Mouse (Mus musculus) forebrain, embryonic 14.5 days (tissue): ENCODE measurements around the gene Gtf2h2. TPM values are rescaled to one million over a fixed set of nuclear protein-coding genes. Genes with fewer than 3 reads are reported as not detected.
"Not testable (repeated sequence)": the region's sequence is repeated elsewhere in the genome, so short reads cannot be mapped to it uniquely, and the experiment has no call there.

ENCODE experiments used
- ATAC-seq: fragments of 200-750 bp; cut with Nextera tagmentation; 2 replicates; pipeline ENCODE4 v1.8.0; 2017; ENCODE audit warnings: mild to moderate bottlenecking, moderate library complexity
- DNase-seq: peaks from one replicate; pipeline ENCODE4 v3.0.0-alpha.2; 2015; ENCODE audit warnings: low spot score
- H3K27ac ChIP-seq: fragments of 300-500 bp; sonication (generic); 2 replicates; pipeline ENCODE4 v1.5.1; 2014; ENCODE audit warnings: low read depth, mild to moderate bottlenecking, control low read depth, low read length, moderate library complexity
- H3K27me3 ChIP-seq: fragments of 300-500 bp; sonication (generic); replicated peaks from 2 replicates; pipeline ENCODE4 v1.6.1; 2014; ENCODE audit warnings: low read length, control low read depth, mixed read lengths; ENCODE audit not compliant: control insufficient read depth, insufficient read depth
- H3K36me3 ChIP-seq: fragments of 300-500 bp; sonication (generic); 2 replicates; pipeline ENCODE4 v1.6.1; 2014; ENCODE audit warnings: low read length, control low read depth; ENCODE audit not compliant: control insufficient read depth, insufficient read depth
- H3K4me1 ChIP-seq: fragments of 300-500 bp; sonication (generic); 2 replicates; pipeline ENCODE4 v1.6.1; 2014; ENCODE audit warnings: antibody characterized with exemption, low read length, control low read depth; ENCODE audit not compliant: control insufficient read depth, insufficient read depth
- H3K4me2 ChIP-seq: fragments of 300-500 bp; sonication (generic); 2 replicates; pipeline ENCODE4 v1.6.1; 2014; ENCODE audit warnings: mild to moderate bottlenecking, control low read depth, low read length
- H3K4me3 ChIP-seq: fragments of 300-500 bp; sonication (generic); 2 replicates; pipeline ENCODE4 v1.5.1; 2014; ENCODE audit warnings: low read depth, low read length, control low read depth
- H3K9ac ChIP-seq: fragments of 300-500 bp; sonication (generic); 2 replicates; pipeline ENCODE4 v1.6.1; 2014; ENCODE audit warnings: mild to moderate bottlenecking, low read length, control low read depth, moderate library complexity
- H3K9me3 ChIP-seq: fragments of 300-500 bp; sonication (generic); replicated peaks from 2 replicates; pipeline ENCODE4 v1.6.1; 2016; ENCODE audit warnings: low read length, control low read depth, mixed read lengths; ENCODE audit not compliant: control insufficient read depth
- WGBS: fragments of 180-500 bp; shearing (Covaris S2); extraction: QIAGEN DNeasy Blood & Tissue Kit; methylation state at CpG from one replicate; pipeline ENCODE4 v1.1.7; 2014; 5-methylcytosine and 5-hydroxymethylcytosine counted together
- polyA plus RNA-seq: library from polyadenylated mRNA; unstranded; fragments of >200 nt; fragmentation: Nextera tagmentation; extraction: Ambion mirVana; gene quantifications from 2 replicates; pipeline ENCODE4 v1.2.1, GENCODE M21; 2014

Gene Gtf2h2
- polyA plus RNA-seq, 1 experiment from 2014 or later = 63.0 TPM

DNA sequence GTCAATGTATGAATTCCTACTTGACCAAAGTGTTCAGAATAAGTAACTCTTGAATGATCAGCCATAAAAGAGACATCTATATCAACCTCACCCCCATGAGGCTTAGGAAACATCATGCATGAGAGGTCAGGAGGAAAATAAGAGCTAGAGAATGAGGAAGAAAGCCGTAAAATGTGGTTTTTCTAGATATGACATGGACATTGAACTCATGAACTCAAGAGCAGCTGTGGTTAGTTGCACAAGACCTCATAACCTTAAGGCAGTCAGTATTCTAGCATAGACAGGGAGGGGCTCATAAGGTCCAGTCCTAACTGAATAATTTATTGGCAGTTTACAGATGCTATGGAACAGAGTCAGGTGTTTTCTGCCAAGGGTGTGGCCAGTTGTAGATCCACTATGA lies 42.9 kb downstream of the Gtf2h2 start:
- H3K36me3 ChIP-seq = no peaks in the 10 kb centered on the region
- WGBS = 83% methylated on average over 1 of the region's 1 CpGs
- no peak overlapping the region for H3K27ac ChIP-seq
- no peaks in the 10 kb centered on the region for H3K27me3 ChIP-seq
- ATAC-seq (no peak), DNase-seq (no peak)
- H3K9ac ChIP-seq = no peak overlapping the region
- H3K4me2 ChIP-seq = no peak overlapping the region
- H3K4me1 ChIP-seq = no peaks in the 10 kb centered on the region
- H3K9me3 ChIP-seq = no peaks in the 10 kb centered on the region
- no peak overlapping the region for H3K4me3 ChIP-seq

DNA sequence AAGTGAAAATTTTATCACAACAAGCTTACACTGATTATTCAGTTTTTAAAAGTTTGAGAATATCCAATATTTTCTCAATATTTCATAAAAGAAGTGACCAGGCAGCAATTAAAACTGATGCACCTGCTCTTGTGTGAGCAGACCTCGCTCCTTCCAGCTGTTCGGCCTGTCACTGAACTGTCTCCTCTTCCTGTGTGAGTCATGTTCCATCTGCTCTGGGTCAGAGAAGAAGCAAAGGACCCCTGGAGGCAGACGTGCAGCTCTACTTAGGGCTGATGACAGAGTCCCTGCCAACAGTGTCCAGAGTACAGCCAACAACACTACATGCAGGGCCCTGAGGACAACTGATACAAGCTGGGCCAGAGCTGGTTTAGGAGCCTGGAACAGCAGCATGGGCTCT lies 52.3 kb downstream of the Gtf2h2 start:
- H3K9ac ChIP-seq = no peak overlapping the region
- H3K4me1 ChIP-seq = no peaks in the 10 kb centered on the region
- H3K27ac ChIP-seq = no peak overlapping the region
- no peak overlapping the region for H3K4me2 ChIP-seq
- no peaks in the 10 kb centered on the region for H3K9me3 ChIP-seq
- no peaks in the 10 kb centered on the region for H3K27me3 ChIP-seq
- no peaks in the 10 kb centered on the region for H3K36me3 ChIP-seq
- DNase-seq (no peak), ATAC-seq (no peak)
- H3K4me3 ChIP-seq = no peak overlapping the region
- WGBS = 78% methylated on average over 3 of the region's 3 CpGs

DNA sequence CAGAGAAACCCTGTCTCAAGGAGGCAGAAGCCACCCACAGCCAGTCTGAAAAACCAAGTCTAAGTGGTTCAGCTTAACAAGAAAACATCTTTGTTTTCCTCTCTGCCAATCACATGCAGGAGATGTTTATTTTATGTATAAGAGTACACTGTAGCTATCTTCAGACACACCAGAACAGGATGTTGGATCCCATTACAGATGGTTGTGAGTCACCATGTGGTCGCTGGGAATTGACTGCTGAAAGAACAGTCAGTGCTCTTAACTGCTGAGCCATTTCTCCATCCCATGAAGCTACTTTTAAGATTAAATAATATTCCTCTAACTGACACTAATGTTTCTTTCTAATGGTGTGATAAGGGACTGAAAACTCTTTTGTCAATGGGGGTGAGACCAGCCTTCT lies 53.7 kb downstream of the Gtf2h2 start:
- Histone ChIP-seq H3K27ac (no peak overlapping the region), H3K9ac (no peak overlapping the region), H3K4me1 (no peaks in the 10 kb centered on the region), H3K36me3 (no peaks in the 10 kb centered on the region), H3K4me3 (no peak overlapping the region), H3K27me3 (no peaks in the 10 kb centered on the region), H3K9me3 (no peaks in the 10 kb centered on the region), H3K4me2 (no peak overlapping the region)
- WGBS = 71% methylated on average over 1 of the region's 1 CpGs
- ATAC-seq (no peak), DNase-seq (no peak)

DNA sequence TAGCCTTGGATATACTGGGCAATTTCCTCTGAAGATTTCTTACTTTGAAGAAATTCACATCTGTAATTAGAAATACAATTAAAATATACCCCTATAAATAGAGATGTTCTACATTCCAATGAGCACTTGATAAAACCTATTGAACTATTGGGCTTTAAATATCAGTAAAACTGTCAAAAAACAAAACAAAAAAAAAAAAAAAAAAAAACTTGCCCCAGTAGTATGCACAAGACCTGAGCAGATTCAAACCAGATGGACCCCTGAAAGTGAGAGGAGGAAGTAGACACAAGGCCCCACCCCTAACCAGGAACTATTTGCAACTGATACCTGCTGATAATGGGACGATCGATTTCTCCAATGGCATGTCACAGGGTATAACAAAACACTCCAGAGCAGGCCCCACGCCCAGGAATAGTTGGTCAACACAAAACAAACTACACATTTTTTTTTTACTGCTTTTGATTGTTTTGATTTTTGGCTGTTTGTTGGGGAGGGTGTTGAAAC lies 55.0 kb downstream of the Gtf2h2 start:
- Histone ChIP-seq H3K27ac (no peak overlapping the region), H3K4me3 (no peak overlapping the region), H3K9me3 (no peaks in the 10 kb centered on the region), H3K36me3 (no peaks in the 10 kb centered on the region), H3K4me1 (no peaks in the 10 kb centered on the region), H3K4me2 (no peak overlapping the region), H3K9ac (no peak overlapping the region), H3K27me3 (no peaks in the 10 kb centered on the region)
- ATAC-seq (no peak), DNase-seq (no peak)
- WGBS = 85% methylated on average over 3 of the region's 3 CpGs

DNA sequence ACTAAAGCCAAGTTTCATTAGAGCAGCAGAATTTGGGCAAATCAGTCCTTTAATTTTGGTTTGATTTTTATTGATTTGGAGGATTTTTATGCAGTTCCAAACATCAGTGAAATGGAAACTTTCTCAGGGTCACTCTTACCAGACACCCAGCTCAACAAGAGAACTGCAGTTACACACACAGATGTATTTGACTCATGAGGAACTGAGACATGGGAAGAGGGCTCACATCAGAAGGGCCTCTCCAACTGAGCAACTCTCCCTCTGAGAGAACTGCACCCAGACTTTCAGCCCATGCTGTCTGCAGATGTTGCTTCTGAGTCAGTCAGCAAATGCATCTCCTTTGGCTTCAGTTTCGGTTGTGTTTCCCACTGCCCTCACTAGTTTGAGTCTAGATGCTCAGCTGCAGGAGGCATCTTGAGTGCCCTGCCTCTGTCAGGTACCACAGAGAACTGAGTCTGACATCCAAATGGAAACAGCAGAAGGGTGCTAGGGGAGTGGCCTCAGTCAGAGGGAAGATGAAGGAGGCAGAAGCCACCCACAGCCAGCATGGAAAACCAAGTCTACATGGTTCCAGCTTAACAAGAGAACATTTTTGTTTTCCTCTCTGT lies 55.7 kb downstream of the Gtf2h2 start:
- ATAC-seq = not testable (repeated sequence)

DNA sequence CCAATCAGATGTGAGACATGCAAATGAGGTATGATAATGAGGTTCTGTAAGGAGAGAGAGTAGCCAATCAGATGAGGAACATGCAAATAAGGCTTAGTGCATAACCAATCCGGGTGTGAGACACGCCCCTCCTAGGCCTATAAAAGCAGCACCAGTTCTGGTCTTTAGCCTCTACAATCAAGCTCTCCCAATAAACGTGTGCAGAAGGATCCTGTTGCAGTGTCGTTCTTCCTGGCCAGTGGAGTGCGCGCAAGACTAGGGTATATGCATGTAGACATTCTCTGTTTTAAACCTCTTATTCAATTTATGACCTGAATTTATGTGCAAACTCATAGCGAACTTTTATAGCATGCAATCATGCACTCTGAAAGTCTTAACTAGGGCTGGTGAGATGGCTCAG lies 72.4 kb downstream of the Gtf2h2 start:
- not testable (repeated sequence) for H3K4me1 ChIP-seq, H3K36me3 ChIP-seq, DNase-seq, H3K27ac ChIP-seq, ATAC-seq, H3K27me3 ChIP-seq, H3K9ac ChIP-seq, H3K9me3 ChIP-seq, H3K4me3 ChIP-seq, H3K4me2 ChIP-seq
- WGBS = 91% methylated on average over 7 of the region's 7 CpGs

More for the DNA sequence above, 55.7 kb downstream of the Gtf2h2 start:
- not testable (repeated sequence) for H3K9me3 ChIP-seq, H3K4me1 ChIP-seq, H3K9ac ChIP-seq, H3K4me2 ChIP-seq, H3K36me3 ChIP-seq, H3K4me3 ChIP-seq, DNase-seq, H3K27ac ChIP-seq, H3K27me3 ChIP-seq
- WGBS = 88% methylated on average over 1 of the region's 1 CpGs

DNA sequence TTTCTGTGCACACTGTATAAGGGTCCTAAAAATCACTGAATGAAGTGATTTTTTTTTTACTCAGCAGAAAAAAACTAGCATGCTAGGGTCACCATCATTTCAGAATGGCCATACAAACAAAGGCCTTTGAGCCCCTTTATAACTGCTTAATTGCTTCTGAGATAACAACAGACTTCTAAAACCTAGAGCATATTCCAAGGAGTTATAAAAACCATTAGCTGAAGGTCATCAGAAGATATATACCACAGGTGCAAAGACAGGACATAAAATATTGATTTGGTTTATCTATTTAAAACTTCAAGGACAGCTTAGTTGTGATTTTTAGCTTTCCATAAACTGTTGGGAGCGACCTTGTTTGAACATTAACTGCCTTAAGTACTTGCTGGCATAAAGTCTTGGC lies 78.0 kb downstream of the Gtf2h2 start:
- H3K9me3 ChIP-seq = no peaks in the 10 kb centered on the region
- H3K9ac ChIP-seq = no peak overlapping the region
- ATAC-seq (no peak), DNase-seq (no peak)
- H3K27me3 ChIP-seq = no peaks in the 10 kb centered on the region
- no peaks in the 10 kb centered on the region for H3K36me3 ChIP-seq
- no peak overlapping the region for H3K4me3 ChIP-seq
- 67% methylated on average over 1 of the region's 1 CpGs for WGBS
- no peaks in the 10 kb centered on the region for H3K4me1 ChIP-seq
- H3K27ac ChIP-seq = no peak overlapping the region
- no peak overlapping the region for H3K4me2 ChIP-seq

Other genes with a start within 250 kb of the Gtf2h2 start
- 0.03 and 0.14 TPM in 2 replicates for gene Naip5, start 246.3 kb downstream of the Gtf2h2 start, polyA plus RNA-seq
- not detected in 2 replicates for gene Naip6, start 174.9 kb downstream of the Gtf2h2 start, polyA plus RNA-seq
- not detected in 2 replicates for gene Naip1, start 39.7 kb downstream of the Gtf2h2 start, polyA plus RNA-seq
- gene Ocln, start 60.1 kb upstream of the Gtf2h2 start, polyA plus RNA-seq = 5.6 and 10.5 TPM in 2 replicates
- 1.2 and 1.8 TPM in 2 replicates for gene Marveld2, start 124.4 kb upstream of the Gtf2h2 start, polyA plus RNA-seq
- gene Ak6, start 158.4 kb upstream of the Gtf2h2 start, polyA plus RNA-seq = 380 and 419 TPM in 2 replicates
- gene Rad17, start 158.5 kb upstream of the Gtf2h2 start, polyA plus RNA-seq = 24.0 and 25.4 TPM in 2 replicates
- gene Taf9, start 159.0 kb upstream of the Gtf2h2 start, polyA plus RNA-seq = 23.4 and 29.8 TPM in 2 replicates
- 1.2 and 1.4 TPM in 2 replicates for gene Ccdc125, start 177.1 kb upstream of the Gtf2h2 start, polyA plus RNA-seq
- 53.5 and 54.6 TPM in 2 replicates for gene Cdk7, start 238.4 kb upstream of the Gtf2h2 start, polyA plus RNA-seq